Mouse (Mus musculus): ENCODE results near the gene Olfr522. TPM values are rescaled to one million over a fixed set of nuclear protein-coding genes. Genes with fewer than 3 reads are reported as not detected.

Gene Olfr522
- polyA plus RNA-seq, 1 experiment: not detected

- H3K27ac ChIP-seq (ENCODE audit: control insufficient read depth, insufficient read depth, low read depth, low read length, poor library complexity): no peak overlapping the region
- WGBS: 65% methylated on average over 2 of the region's 2 CpGs
- H3K4me3 ChIP-seq (replicated peaks; ENCODE audit: control insufficient read depth, low read depth, low read length): no peak overlapping the region
- H3K4me1 ChIP-seq (ENCODE audit: control insufficient read depth, insufficient read depth, low read length): no peaks in the 10 kb centered on the region
- no peak for TF ChIP-seq CTCF (IDR thresholded peaks at IDR 0.05; ENCODE audit: control insufficient read depth, insufficient read depth, low read length)
- no peak for TF ChIP-seq POLR2A (IDR thresholded peaks at IDR 0.05; ENCODE audit: borderline replicate concordance, control insufficient read depth, low read depth, low read length)
Measured at GRCm38 (mm10) chr7:140192851-140193250, 28.3 kb upstream of the Olfr522 start.

- H3K27ac ChIP-seq (ENCODE audit: control insufficient read depth, insufficient read depth, low read depth, low read length, poor library complexity): no peak overlapping the region
- TF ChIP-seq CTCF (IDR thresholded peaks at IDR 0.05; ENCODE audit: control insufficient read depth, insufficient read depth, low read length): no peak
- TF ChIP-seq POLR2A (IDR thresholded peaks at IDR 0.05; ENCODE audit: borderline replicate concordance, control insufficient read depth, low read depth, low read length): no peak
- H3K4me3 ChIP-seq (replicated peaks; ENCODE audit: control insufficient read depth, low read depth, low read length): no peak overlapping the region
- H3K4me1 ChIP-seq (ENCODE audit: control insufficient read depth, insufficient read depth, low read length): no peaks in the 10 kb centered on the region
- 50% methylated on average over 2 of the region's 2 CpGs for WGBS
Measured at GRCm38 (mm10) chr7:140192445-140192844, 27.9 kb upstream of the Olfr522 start.

DNA sequence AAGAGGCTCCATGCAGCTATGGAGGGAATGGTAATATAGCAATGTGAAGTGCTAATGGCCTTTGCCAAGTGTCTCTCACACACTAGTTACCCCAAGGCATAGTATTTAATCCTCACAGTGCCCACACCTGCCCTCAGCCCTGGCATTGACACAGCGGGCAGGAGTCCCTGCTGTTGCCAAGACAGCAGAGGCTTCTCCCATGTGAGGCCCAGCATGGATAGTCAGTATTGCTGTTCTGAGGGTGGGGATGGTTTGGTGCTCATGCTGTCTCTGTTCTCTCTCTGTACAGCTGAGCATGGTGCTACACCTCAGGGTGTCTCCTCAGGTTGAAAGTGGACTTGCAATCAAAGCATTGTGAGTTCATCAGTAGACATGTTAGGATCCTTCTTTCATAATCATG, 25.9 kb upstream of the Olfr522 start:
- Histone ChIP-seq H3K27ac (ENCODE audit: control insufficient read depth, insufficient read depth, low read depth, low read length, poor library complexity) (no peak overlapping the region), H3K4me3 (replicated peaks; ENCODE audit: control insufficient read depth, low read depth, low read length) (no peak overlapping the region), H3K4me1 (ENCODE audit: control insufficient read depth, insufficient read depth, low read length) (no peaks in the 10 kb centered on the region)
- 76% methylated on average over 1 of the region's 1 CpGs for WGBS
- TF ChIP-seq CTCF (IDR thresholded peaks at IDR 0.05; ENCODE audit: control insufficient read depth, insufficient read depth, low read length) (no peak), POLR2A (IDR thresholded peaks at IDR 0.05; ENCODE audit: borderline replicate concordance, control insufficient read depth, low read depth, low read length) (no peak)

DNA sequence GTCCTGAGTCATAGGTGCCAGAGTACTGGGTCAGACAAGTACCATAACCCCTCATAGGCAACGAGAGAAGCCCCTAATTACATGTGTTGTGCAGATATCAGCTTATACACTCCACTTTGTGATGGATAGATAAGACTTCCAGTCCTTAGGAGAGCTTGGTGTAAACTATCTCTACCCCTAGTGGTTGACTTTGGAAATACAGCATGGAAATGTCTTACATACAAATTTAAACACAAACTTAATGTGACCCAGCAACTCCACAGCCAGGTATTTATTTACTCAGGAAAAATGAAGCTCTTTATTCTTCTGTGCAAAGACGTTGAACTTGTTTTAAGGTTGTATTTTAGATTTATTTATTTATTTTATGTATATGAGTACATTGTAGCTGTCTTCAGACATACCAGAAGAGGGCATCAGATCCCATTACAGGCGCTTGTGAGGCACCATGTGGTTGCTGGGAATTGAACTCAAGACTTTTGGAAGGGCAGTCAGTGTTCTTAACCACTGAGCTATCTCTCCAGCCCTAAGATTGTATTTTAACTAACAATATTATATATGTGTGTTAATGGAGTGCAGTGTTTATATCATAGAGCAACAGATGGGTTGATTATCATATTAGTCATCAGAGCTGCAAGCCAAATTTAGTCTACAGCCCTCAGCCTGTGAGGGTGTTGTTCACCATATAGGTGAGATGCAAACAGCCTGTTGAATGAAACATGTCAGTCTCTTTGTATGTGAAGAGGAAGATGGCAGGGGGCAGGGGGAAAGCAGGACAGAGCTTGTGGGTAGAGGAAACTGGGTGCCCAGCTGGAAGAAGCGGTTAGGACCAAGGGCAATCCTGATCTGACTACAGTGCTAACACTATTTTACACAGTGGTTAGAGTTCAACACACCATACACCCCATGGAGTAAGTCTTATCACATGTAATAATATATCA, 24.1 kb upstream of the Olfr522 start:
- H3K4me3 ChIP-seq (replicated peaks; ENCODE audit: control insufficient read depth, low read depth, low read length): no peak overlapping the region
- H3K27ac ChIP-seq (ENCODE audit: control insufficient read depth, insufficient read depth, low read depth, low read length, poor library complexity): no peak overlapping the region
- TF ChIP-seq POLR2A (IDR thresholded peaks at IDR 0.05; ENCODE audit: borderline replicate concordance, control insufficient read depth, low read depth, low read length): no peak
- TF ChIP-seq CTCF (IDR thresholded peaks at IDR 0.05; ENCODE audit: control insufficient read depth, insufficient read depth, low read length): no peak
- 43% methylated on average over 4 of the region's 4 CpGs for WGBS
- no peaks in the 10 kb centered on the region for H3K4me1 ChIP-seq (ENCODE audit: control insufficient read depth, insufficient read depth, low read length)

DNA sequence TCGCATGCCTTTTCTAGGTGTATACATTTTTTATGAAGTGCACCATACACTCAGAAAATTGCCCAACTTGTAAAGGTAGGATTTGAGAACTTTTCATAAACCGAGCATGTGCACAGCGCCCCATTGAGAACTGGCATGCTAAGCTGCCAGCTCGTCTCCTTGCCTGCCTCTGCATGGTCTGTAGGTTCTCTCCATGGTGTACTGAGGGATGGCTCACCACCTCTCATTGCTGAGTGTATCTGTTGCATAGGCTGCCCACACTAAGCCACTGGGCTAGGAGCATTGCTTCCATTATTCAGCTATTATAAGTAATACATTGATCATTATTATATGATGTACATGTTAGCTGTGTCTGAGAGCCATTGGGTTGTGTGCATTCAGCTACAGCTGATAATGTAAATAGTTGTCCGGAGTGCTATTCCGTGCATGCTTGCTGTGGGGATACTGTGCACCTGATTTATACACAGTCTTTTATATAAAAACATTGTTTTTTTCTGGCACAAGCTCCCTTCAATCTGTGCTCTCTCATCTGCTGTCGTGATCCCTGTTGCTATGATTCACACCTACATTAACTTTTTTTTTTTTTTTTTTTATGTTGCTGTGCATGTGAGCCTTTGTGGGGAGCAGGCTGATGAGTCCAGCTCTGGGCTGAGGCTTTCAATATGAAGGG, 23.3 kb upstream of the Olfr522 start:
- 76% methylated on average over 7 of the region's 7 CpGs for WGBS
- no peak for TF ChIP-seq CTCF (IDR thresholded peaks at IDR 0.05; ENCODE audit: control insufficient read depth, insufficient read depth, low read length)
- no peak for TF ChIP-seq POLR2A (IDR thresholded peaks at IDR 0.05; ENCODE audit: borderline replicate concordance, control insufficient read depth, low read depth, low read length)
- H3K27ac ChIP-seq (ENCODE audit: control insufficient read depth, insufficient read depth, low read depth, low read length, poor library complexity): no peak overlapping the region
- H3K4me3 ChIP-seq (replicated peaks; ENCODE audit: control insufficient read depth, low read depth, low read length): no peak overlapping the region
- H3K4me1 ChIP-seq (ENCODE audit: control insufficient read depth, insufficient read depth, low read length): no peaks in the 10 kb centered on the region

DNA sequence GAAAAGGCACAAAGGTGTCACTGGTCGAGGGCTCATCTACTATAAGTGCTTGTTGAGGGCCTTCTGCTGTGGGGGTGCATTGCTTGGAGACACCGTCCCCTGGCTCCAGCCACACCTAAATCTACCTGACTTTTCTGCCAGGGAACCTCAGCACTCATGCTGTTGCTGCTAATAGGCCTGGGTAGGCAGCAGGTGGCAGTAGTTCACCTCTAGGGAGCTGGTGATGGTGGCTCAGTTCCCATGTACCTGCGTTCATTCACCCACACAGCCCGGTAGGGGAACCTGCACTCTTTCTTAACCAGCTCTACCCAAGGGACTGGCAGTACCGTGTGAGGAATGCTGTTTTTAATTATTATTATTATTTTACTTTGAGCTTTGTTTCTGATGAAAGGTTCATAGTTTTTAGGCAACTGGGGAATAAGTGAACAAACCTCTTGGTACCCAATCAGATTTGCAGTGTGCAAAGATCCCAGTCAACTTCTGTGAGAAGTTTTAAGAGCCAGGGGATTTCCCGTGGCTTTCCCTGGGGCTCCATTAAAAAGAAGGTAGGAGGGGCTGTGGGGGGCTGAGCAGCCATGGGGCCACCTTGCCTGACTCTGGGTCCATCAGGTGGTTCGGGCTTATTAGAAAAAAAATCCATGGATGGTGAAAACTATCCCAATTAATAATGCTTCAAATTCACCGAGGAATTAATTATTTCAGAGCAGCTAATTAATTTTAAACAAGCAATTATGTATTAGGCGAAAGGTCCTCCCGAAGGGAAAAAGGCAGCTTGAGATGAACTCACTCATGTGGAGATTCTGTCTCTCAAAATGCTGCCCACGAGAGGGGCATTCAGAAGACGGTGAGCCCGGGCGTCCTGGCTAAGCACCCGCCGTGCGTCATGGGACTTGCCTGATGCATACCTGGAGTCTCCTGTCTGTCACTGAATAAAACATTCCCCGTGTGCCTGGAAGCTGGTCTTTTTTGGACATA, 22.4 kb upstream of the Olfr522 start:
- WGBS: 59% methylated on average over 18 of the region's 18 CpGs
- no peaks in the 10 kb centered on the region for H3K4me1 ChIP-seq (ENCODE audit: control insufficient read depth, insufficient read depth, low read length)
- H3K4me3 ChIP-seq (replicated peaks; ENCODE audit: control insufficient read depth, low read depth, low read length): no peak overlapping the region
- H3K27ac ChIP-seq (ENCODE audit: control insufficient read depth, insufficient read depth, low read depth, low read length, poor library complexity): no peak overlapping the region
- peak; percentile 35; the same call in 1 of the 2 replicates for TF ChIP-seq CTCF (IDR thresholded peaks at IDR 0.05; ENCODE audit: control insufficient read depth, insufficient read depth, low read length)
- TF ChIP-seq POLR2A (IDR thresholded peaks at IDR 0.05; ENCODE audit: borderline replicate concordance, control insufficient read depth, low read depth, low read length): no peak

GRCm38 (mm10) chr7:140184206-140184605, 19.6 kb upstream of the Olfr522 start:
- 77% methylated on average over 4 of the region's 4 CpGs for WGBS
- TF ChIP-seq CTCF (IDR thresholded peaks at IDR 0.05; ENCODE audit: control insufficient read depth, insufficient read depth, low read length): no peak
- no peak for TF ChIP-seq POLR2A (IDR thresholded peaks at IDR 0.05; ENCODE audit: borderline replicate concordance, control insufficient read depth, low read depth, low read length)
- Histone ChIP-seq H3K4me1 (ENCODE audit: control insufficient read depth, insufficient read depth, low read length) (no peaks in the 10 kb centered on the region), H3K27ac (ENCODE audit: control insufficient read depth, insufficient read depth, low read depth, low read length, poor library complexity) (no peak overlapping the region), H3K4me3 (replicated peaks; ENCODE audit: control insufficient read depth, low read depth, low read length) (no peak overlapping the region)

All from bone marrow, adult 2 months (tissue).